Mouse (Mus musculus): ENCODE results near the gene Hint1. TPM values are rescaled to one million over a fixed set of nuclear protein-coding genes. Genes with fewer than 3 reads are reported as not detected.
A peak's percentile ranks its signal among the peaks of the same experiment; 100 is the strongest.

Gene Hint1
- polyA plus RNA-seq, 1 experiment from 2014 or later = 875 TPM

GRCm38 (mm10) chr11:54868445-54868844 lies 2.3 kb downstream of the Hint1 start:
- Histone ChIP-seq H3K4me2 (ENCODE audit: low read length) (peak overlapping the region; percentile 53; the same call in 1 of the 2 replicates), H3K36me3 (ENCODE audit: control insufficient read depth, insufficient read depth, low read length) (peaks cover 41% of the 10 kb centered on the region), H3K9ac (ENCODE audit: low read length) (no peak overlapping the region), H3K4me3 (ENCODE audit: low read depth, low read length) (no peak overlapping the region), H3K27me3 (replicated peaks; ENCODE audit: control insufficient read depth, insufficient read depth, low read length) (no peaks in the 10 kb centered on the region), H3K9me3 (replicated peaks; ENCODE audit: control insufficient read depth, low read length) (no peaks in the 10 kb centered on the region), H3K27ac (ENCODE audit: low read depth, low read length) (no peak overlapping the region), H3K4me1 (ENCODE audit: control insufficient read depth, insufficient read depth, low read length) (peaks cover 13% of the 10 kb centered on the region)
- DNase-seq (ENCODE audit: low spot score) (no peak), ATAC-seq (no peak)
- 87% methylated on average over 2 of the region's 2 CpGs for whole genome bisulfite sequencing

GRCm38 (mm10) chr11:54869318-54869717 lies 3.1 kb downstream of the Hint1 start:
- H3K4me2 ChIP-seq (ENCODE audit: low read length) = no peak overlapping the region
- WGBS = 83% methylated on average over 3 of the region's 3 CpGs

DNA sequence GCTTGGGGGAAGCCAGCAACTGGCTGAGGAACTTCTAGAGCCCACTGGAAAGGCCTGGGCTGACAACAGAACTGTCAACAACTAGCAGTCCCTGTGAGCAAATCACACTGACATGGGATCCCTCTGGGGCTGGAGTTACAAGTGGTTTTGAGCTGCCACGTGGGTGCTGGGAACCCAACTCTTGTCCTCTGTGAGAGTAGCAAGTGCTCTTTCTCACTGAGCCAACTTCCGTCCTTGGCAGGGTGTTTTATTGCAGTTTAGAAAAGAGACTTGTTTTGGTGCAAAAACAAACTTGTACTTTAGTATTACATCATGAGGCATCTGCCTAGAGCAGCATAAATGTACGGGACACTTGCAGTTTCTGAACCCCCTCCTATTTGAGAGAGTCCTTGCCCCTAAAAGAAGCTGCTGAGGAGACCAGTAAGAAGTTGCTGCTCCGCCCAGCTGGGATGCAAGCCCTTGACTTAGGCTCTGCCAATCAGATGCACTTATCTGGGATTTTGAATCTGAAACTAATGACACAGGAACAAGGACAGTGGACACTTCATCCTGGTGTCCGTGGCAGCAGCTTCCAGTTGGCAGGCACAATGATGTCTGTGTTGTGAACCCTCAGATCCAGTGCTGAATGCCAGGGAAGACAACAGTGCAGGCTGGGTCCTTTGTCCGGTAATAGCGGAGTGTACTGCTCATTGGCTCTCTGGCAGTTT lies 5.8 kb downstream of the Hint1 start:
- H3K27me3 ChIP-seq (replicated peaks; ENCODE audit: control insufficient read depth, insufficient read depth, low read length) = no peaks in the 10 kb centered on the region
- WGBS = 72% methylated on average over 7 of the region's 7 CpGs
- H3K4me3 ChIP-seq (ENCODE audit: low read depth, low read length) = no peak overlapping the region
- H3K9ac ChIP-seq (ENCODE audit: low read length) = no peak overlapping the region
- H3K36me3 ChIP-seq (ENCODE audit: control insufficient read depth, insufficient read depth, low read length) = peaks cover 55% of the 10 kb centered on the region
- H3K4me2 ChIP-seq (ENCODE audit: low read length) = no peak overlapping the region
- H3K9me3 ChIP-seq (replicated peaks; ENCODE audit: control insufficient read depth, low read length) = no peaks in the 10 kb centered on the region
- DNase-seq (ENCODE audit: low spot score) (no peak), ATAC-seq (no peak)
- no peak overlapping the region for H3K27ac ChIP-seq (ENCODE audit: low read depth, low read length)
- H3K4me1 ChIP-seq (ENCODE audit: control insufficient read depth, insufficient read depth, low read length) = peaks cover 13% of the 10 kb centered on the region

More at GRCm38 (mm10) chr11:54869318-54869717, 3.1 kb downstream of the Hint1 start:
- Histone ChIP-seq H3K9ac (ENCODE audit: low read length) (no peak overlapping the region; the same call in 1 of the 2 replicates), H3K4me3 (ENCODE audit: low read depth, low read length) (no peak overlapping the region), H3K36me3 (ENCODE audit: control insufficient read depth, insufficient read depth, low read length) (peaks cover 50% of the 10 kb centered on the region), H3K27me3 (replicated peaks; ENCODE audit: control insufficient read depth, insufficient read depth, low read length) (no peaks in the 10 kb centered on the region), H3K9me3 (replicated peaks; ENCODE audit: control insufficient read depth, low read length) (no peaks in the 10 kb centered on the region), H3K27ac (ENCODE audit: low read depth, low read length) (no peak overlapping the region), H3K4me1 (ENCODE audit: control insufficient read depth, insufficient read depth, low read length) (peaks cover 13% of the 10 kb centered on the region)
- DNase-seq (ENCODE audit: low spot score) (no peak), ATAC-seq (no peak)

DNA sequence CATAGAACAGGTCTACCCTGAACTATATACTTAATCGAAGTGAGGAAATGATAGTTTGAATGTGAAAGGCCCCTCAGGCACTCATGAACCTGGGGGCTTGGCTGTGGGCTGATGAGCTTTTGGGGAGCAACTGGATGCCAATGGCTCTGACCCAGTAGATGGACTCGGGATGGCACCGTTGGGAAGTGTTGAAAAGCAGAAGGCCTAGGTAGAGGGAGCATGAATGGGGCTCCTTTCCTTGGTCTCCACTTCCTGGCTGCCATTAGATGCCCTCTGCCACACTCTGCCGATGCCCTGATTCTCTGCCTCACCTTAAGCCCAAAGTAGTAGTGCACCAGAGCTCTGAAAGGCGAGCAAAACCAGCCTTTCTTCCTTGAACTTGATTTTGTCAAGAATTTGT lies 9.8 kb downstream of the Hint1 start:
- no peaks in the 10 kb centered on the region for H3K27me3 ChIP-seq (replicated peaks; ENCODE audit: control insufficient read depth, insufficient read depth, low read length)
- no peaks in the 10 kb centered on the region; the same call in 1 of the 2 replicates for H3K4me1 ChIP-seq (ENCODE audit: control insufficient read depth, insufficient read depth, low read length)
- H3K27ac ChIP-seq (ENCODE audit: low read depth, low read length) = no peak overlapping the region
- ATAC-seq = no peak
- whole genome bisulfite sequencing = 90% methylated on average over 5 of the region's 5 CpGs
- no peak overlapping the region for H3K9ac ChIP-seq (ENCODE audit: low read length)
- no peak for DNase-seq (ENCODE audit: low spot score)
- peaks cover 38% of the 10 kb centered on the region for H3K36me3 ChIP-seq (ENCODE audit: control insufficient read depth, insufficient read depth, low read length)
- H3K9me3 ChIP-seq (replicated peaks; ENCODE audit: control insufficient read depth, low read length) = no peaks in the 10 kb centered on the region
- H3K4me2 ChIP-seq (ENCODE audit: low read length) = no peak overlapping the region
- H3K4me3 ChIP-seq (ENCODE audit: low read depth, low read length) = no peak overlapping the region

DNA sequence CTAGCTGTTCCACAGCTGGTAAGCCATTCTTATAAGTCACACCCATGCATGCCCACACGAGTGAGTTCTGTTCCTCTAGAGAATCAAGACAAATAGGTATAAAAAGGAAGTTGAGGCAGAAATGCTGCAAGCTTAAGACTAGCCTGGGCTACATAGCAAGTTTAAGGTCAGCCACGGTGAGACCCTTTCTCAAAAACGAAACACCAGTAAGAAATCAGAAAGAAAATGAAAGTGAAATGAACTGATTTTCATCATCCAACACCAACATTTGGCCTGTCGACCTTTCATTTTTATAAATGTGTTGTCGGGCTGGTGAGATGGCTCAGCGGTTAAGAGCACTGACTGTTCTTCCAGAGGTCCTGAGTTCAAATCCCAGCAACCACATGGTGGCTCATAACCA lies 12.7 kb downstream of the Hint1 start:
- Histone ChIP-seq H3K4me1 (ENCODE audit: control insufficient read depth, insufficient read depth, low read length) (no peaks in the 10 kb centered on the region; the same call in 1 of the 2 replicates), H3K4me3 (ENCODE audit: low read depth, low read length) (no peak overlapping the region), H3K36me3 (ENCODE audit: control insufficient read depth, insufficient read depth, low read length) (peaks cover 10% of the 10 kb centered on the region), H3K27ac (ENCODE audit: low read depth, low read length) (no peak overlapping the region), H3K27me3 (replicated peaks; ENCODE audit: control insufficient read depth, insufficient read depth, low read length) (no peaks in the 10 kb centered on the region), H3K9ac (ENCODE audit: low read length) (no peak overlapping the region), H3K9me3 (replicated peaks; ENCODE audit: control insufficient read depth, low read length) (no peaks in the 10 kb centered on the region), H3K4me2 (ENCODE audit: low read length) (no peak overlapping the region)
- no peak for DNase-seq (ENCODE audit: low spot score)
- no peak for ATAC-seq
- 86% methylated on average over 6 of the region's 6 CpGs for WGBS

DNA sequence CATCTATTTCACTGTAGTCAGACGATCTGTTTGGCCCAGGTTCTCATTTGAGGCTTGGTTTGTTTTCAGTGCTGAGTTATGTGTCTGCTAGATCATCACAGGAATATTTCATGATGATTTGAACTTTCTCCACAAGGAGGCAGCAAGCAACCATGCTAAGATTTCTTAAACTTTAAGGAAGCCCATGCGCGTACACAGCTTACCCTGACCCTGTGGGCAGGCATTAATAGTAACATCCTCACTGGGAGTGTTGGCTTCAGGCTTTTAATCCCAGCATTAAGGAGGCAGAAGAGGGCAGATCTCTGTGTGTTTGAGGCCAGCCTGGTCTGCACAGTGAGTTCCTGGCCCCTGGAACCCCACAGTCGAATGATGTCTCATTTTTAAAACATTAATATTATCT lies 13.3 kb downstream of the Hint1 start:
- Histone ChIP-seq H3K9me3 (replicated peaks; ENCODE audit: control insufficient read depth, low read length) (no peaks in the 10 kb centered on the region), H3K36me3 (ENCODE audit: control insufficient read depth, insufficient read depth, low read length) (peaks cover 5% of the 10 kb centered on the region), H3K4me2 (ENCODE audit: low read length) (no peak overlapping the region), H3K27ac (ENCODE audit: low read depth, low read length) (no peak overlapping the region), H3K9ac (ENCODE audit: low read length) (no peak overlapping the region), H3K4me1 (ENCODE audit: control insufficient read depth, insufficient read depth, low read length) (no peaks in the 10 kb centered on the region; the same call in 1 of the 2 replicates), H3K4me3 (ENCODE audit: low read depth, low read length) (no peak overlapping the region), H3K27me3 (replicated peaks; ENCODE audit: control insufficient read depth, insufficient read depth, low read length) (no peaks in the 10 kb centered on the region)
- peak; percentile 78 for DNase-seq (ENCODE audit: low spot score)
- 49% methylated on average over 4 of the region's 4 CpGs for WGBS
- no peak for ATAC-seq

GRCm38 (mm10) chr11:54879922-54880321 lies 13.7 kb downstream of the Hint1 start:
- no peak overlapping the region for H3K9ac ChIP-seq (ENCODE audit: low read length)
- WGBS = 87% methylated on average over 10 of the region's 10 CpGs
- no peak overlapping the region for H3K27ac ChIP-seq (ENCODE audit: low read depth, low read length)
- H3K4me3 ChIP-seq (ENCODE audit: low read depth, low read length) = no peak overlapping the region
- DNase-seq (ENCODE audit: low spot score) = no peak
- peaks cover 1% of the 10 kb centered on the region; the same call in 1 of the 2 replicates for H3K36me3 ChIP-seq (ENCODE audit: control insufficient read depth, insufficient read depth, low read length)
- no peaks in the 10 kb centered on the region for H3K27me3 ChIP-seq (replicated peaks; ENCODE audit: control insufficient read depth, insufficient read depth, low read length)
- no peaks in the 10 kb centered on the region; the same call in 1 of the 2 replicates for H3K4me1 ChIP-seq (ENCODE audit: control insufficient read depth, insufficient read depth, low read length)
- no peaks in the 10 kb centered on the region for H3K9me3 ChIP-seq (replicated peaks; ENCODE audit: control insufficient read depth, low read length)
- no peak overlapping the region for H3K4me2 ChIP-seq (ENCODE audit: low read length)
- ATAC-seq = no peak

- ATAC-seq (no peak), DNase-seq (ENCODE audit: low spot score) (no peak)
- H3K4me1 ChIP-seq (ENCODE audit: control insufficient read depth, insufficient read depth, low read length) = no peaks in the 10 kb centered on the region; the same call in 1 of the 2 replicates
- no peaks in the 10 kb centered on the region for H3K9me3 ChIP-seq (replicated peaks; ENCODE audit: control insufficient read depth, low read length)
- no peaks in the 10 kb centered on the region for H3K27me3 ChIP-seq (replicated peaks; ENCODE audit: control insufficient read depth, insufficient read depth, low read length)
- no peaks in the 10 kb centered on the region for H3K36me3 ChIP-seq (ENCODE audit: control insufficient read depth, insufficient read depth, low read length)
- no peak overlapping the region for H3K4me2 ChIP-seq (ENCODE audit: low read length)
- H3K9ac ChIP-seq (ENCODE audit: low read length) = no peak overlapping the region
- 6% methylated on average over 2 of the region's 2 CpGs for WGBS
- no peak overlapping the region for H3K4me3 ChIP-seq (ENCODE audit: low read depth, low read length)
- no peak overlapping the region for H3K27ac ChIP-seq (ENCODE audit: low read depth, low read length)
Measured at GRCm38 (mm10) chr11:54881051-54881474, 14.9 kb downstream of the Hint1 start.

- Histone ChIP-seq H3K4me1 (ENCODE audit: control insufficient read depth, insufficient read depth, low read length) (no peaks in the 10 kb centered on the region; the same call in 1 of the 2 replicates), H3K27me3 (replicated peaks; ENCODE audit: control insufficient read depth, insufficient read depth, low read length) (no peaks in the 10 kb centered on the region), H3K27ac (ENCODE audit: low read depth, low read length) (no peak overlapping the region), H3K4me3 (ENCODE audit: low read depth, low read length) (no peak overlapping the region), H3K36me3 (ENCODE audit: control insufficient read depth, insufficient read depth, low read length) (no peaks in the 10 kb centered on the region), H3K9me3 (replicated peaks; ENCODE audit: control insufficient read depth, low read length) (no peaks in the 10 kb centered on the region), H3K9ac (ENCODE audit: low read length) (no peak overlapping the region), H3K4me2 (ENCODE audit: low read length) (no peak overlapping the region)
- 48% methylated on average over 8 of the region's 8 CpGs for WGBS
- DNase-seq (ENCODE audit: low spot score) = no peak
- no peak for ATAC-seq
Measured at GRCm38 (mm10) chr11:54882671-54883070, 16.5 kb downstream of the Hint1 start.

All from forebrain, embryonic 14.5 days (tissue).